Mouse (Mus musculus): ENCODE measurements around the gene Sesn2.

DNA sequence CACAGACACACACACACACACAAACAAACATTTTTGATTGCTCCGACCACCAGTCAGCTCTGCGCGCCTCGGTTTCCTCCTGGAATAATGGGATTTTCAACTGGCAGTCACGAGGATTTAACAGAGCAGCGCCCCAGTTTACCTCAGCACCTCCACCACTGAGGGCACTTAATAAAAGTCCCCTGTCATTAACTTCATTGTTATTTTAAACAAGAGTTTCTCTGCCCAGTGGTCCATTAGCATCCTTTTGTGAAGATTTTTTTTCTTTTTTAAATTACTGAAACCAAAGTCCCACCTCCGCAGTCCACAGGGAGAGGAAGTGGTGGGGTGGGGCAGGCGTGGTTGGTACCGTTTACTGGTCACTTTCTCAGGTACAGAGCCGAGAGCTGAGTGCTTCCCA lies 4.5 kb downstream of the Sesn2 start:
- TF ChIP-seq CTCF (conservative IDR thresholded peaks at IDR 0.05; ENCODE audit: low read length) = no peak
- peak; percentile 37; the same call in 1 of the 2 replicates for TF ChIP-seq NANOG (IDR thresholded peaks at IDR 0.05; ENCODE audit: borderline replicate concordance, low read length)
